Mouse (Mus musculus) limb, embryonic 11.5 days (tissue): ENCODE measurements around the gene Pick1. TPM values are rescaled to one million over a fixed set of nuclear protein-coding genes. Genes with fewer than 3 reads are reported as not detected.
A peak's percentile ranks its signal among the peaks of the same experiment; 100 is the strongest.
"Not testable (repeated sequence)": the region's sequence is repeated elsewhere in the genome, so short reads cannot be mapped to it uniquely, and the experiment has no call there.

ENCODE experiments used
- ATAC-seq: fragments of 200-750 bp; cut with Nextera tagmentation; 2 replicates; pipeline ENCODE4 v1.8.0; 2017; ENCODE audit warnings: low read depth; ENCODE audit not compliant: insufficient number of reproducible peaks, low FRiP score, low TSS enrichment
- DNase-seq: peaks from one replicate; pipeline ENCODE4 v3.0.0-alpha.2; 2015; ENCODE audit warnings: low spot score
- H3K27ac ChIP-seq: fragments of 300-500 bp; sonication (generic); replicated peaks from 2 replicates; pipeline ENCODE4 v1.5.1; 2014; ENCODE audit warnings: low read depth, mild to moderate bottlenecking, low read length
- H3K27me3 ChIP-seq: fragments of 300-500 bp; sonication (generic); 2 replicates; pipeline ENCODE4 v1.6.1; 2014; ENCODE audit warnings: mild to moderate bottlenecking, low read length, mixed read lengths; ENCODE audit not compliant: control insufficient read depth, insufficient read depth
- H3K36me3 ChIP-seq: fragments of 300-500 bp; sonication (generic); 2 replicates; pipeline ENCODE4 v1.6.1; 2014; ENCODE audit warnings: mild to moderate bottlenecking, low read length, moderate library complexity, mixed read lengths; ENCODE audit not compliant: control insufficient read depth, insufficient read depth
- H3K4me1 ChIP-seq: fragments of 300-500 bp; sonication (generic); 2 replicates; pipeline ENCODE4 v1.6.1; 2014; ENCODE audit warnings: low read length, mixed read lengths; ENCODE audit not compliant: control insufficient read depth, insufficient read depth
- H3K4me2 ChIP-seq: fragments of 300-500 bp; sonication (generic); 2 replicates; pipeline ENCODE4 v1.6.1; 2014; ENCODE audit warnings: low read depth, mild to moderate bottlenecking, moderate library complexity; ENCODE audit not compliant: severe bottlenecking
- H3K4me3 ChIP-seq: fragments of 300-500 bp; sonication (generic); 2 replicates; pipeline ENCODE4 v1.5.1; 2014; ENCODE audit warnings: low read depth, low read length
- H3K9ac ChIP-seq: fragments of 300-500 bp; sonication (generic); 2 replicates; pipeline ENCODE4 v1.6.1; 2014; ENCODE audit warnings: mild to moderate bottlenecking, low read length
- H3K9me3 ChIP-seq: fragments of 300-500 bp; sonication (generic); 2 replicates; pipeline ENCODE4 v1.6.1; 2016; ENCODE audit warnings: low read length; ENCODE audit not compliant: control insufficient read depth
- WGBS: fragments of 180-500 bp; shearing (Covaris S2); extraction: QIAGEN DNeasy Blood & Tissue Kit; methylation state at CpG from one replicate; pipeline ENCODE4 v1.1.7; 2014; 5-methylcytosine and 5-hydroxymethylcytosine counted together
- polyA plus RNA-seq: library from polyadenylated mRNA; unstranded; fragments of >200 nt; fragmentation: Nextera tagmentation; extraction: Ambion mirVana; gene quantifications from 2 replicates; pipeline ENCODE4 v1.2.1, GENCODE M21; 2014

The Pick1 gene
- polyA plus RNA-seq, 1 experiment from 2014 or later = 23.6 TPM

- ATAC-seq (no peak), DNase-seq (no peak)
- H3K4me2 ChIP-seq = no peak overlapping the region
- H3K27ac ChIP-seq = no peak overlapping the region
- H3K27me3 ChIP-seq = no peaks in the 10 kb centered on the region
- WGBS = 87% methylated on average over 6 of the region's 6 CpGs
- no peaks in the 10 kb centered on the region for H3K4me1 ChIP-seq
- no peak overlapping the region for H3K9ac ChIP-seq
- no peak overlapping the region for H3K4me3 ChIP-seq
- H3K9me3 ChIP-seq = no peaks in the 10 kb centered on the region
- H3K36me3 ChIP-seq = no peaks in the 10 kb centered on the region
Observed at GRCm38 (mm10) chr15:79213591-79213990, 15.4 kb upstream of the Pick1 start.

DNA sequence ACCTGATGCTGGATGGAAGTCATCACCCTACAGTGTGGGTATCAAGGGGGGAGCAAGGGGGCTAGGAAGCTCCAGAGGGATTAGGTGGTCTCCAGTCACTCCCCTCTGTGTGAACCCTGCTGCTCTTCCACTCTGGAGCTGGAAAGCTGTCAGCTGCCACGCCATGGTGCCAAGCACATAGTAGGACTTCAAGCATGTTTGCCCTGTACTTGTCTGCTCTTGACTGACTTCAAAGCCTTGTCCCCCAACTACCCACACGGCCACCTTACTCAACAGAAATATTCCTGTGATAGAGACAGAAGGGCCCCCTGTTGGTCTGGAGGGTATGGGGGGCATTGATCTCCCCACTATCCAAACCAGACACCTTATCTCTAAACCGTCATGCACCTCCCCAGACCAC lies 12.8 kb upstream of the Pick1 start:
- WGBS = 55% methylated on average over 3 of the region's 3 CpGs
- no peak for ATAC-seq

DNA sequence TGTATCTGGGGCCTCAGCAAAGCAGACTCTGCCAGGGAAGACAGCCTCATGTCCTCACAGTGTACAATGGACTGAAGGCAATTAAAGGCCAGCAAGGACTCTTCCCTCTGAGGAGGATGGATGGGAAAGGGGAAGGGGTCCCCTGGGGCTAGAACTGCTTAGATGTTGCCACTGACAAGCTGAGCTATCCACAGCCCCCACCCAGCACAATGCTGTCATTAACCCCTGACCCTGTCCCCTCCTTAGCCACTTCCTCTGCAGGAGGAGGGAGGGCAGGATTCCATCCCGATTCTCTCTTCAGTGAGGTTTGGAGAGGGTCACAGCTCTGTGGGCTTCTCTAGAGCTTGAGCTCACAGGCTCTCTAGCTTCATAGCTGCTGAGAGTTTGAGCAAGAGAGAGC lies 9.4 kb upstream of the Pick1 start:
- H3K4me3 ChIP-seq = no peak overlapping the region
- no peak for DNase-seq
- H3K4me2 ChIP-seq = no peak overlapping the region
- H3K9me3 ChIP-seq = no peaks in the 10 kb centered on the region
- H3K27me3 ChIP-seq = no peaks in the 10 kb centered on the region
- ATAC-seq = no peak
- no peak overlapping the region for H3K27ac ChIP-seq
- 5% methylated on average over 1 of the region's 1 CpGs for WGBS
- 0 out of 2 replicates have a peak, but pooled peaks cover 4% of the 10 kb centered on the region for H3K4me1 ChIP-seq
- no peaks in the 10 kb centered on the region for H3K36me3 ChIP-seq
- H3K9ac ChIP-seq = no peak overlapping the region

More for the DNA sequence above, 12.8 kb upstream of the Pick1 start:
- no peak for DNase-seq
- no peaks in the 10 kb centered on the region for H3K36me3 ChIP-seq
- H3K27me3 ChIP-seq = no peaks in the 10 kb centered on the region
- no peaks in the 10 kb centered on the region for H3K9me3 ChIP-seq
- H3K4me1 ChIP-seq = no peaks in the 10 kb centered on the region
- no peak overlapping the region for H3K4me2 ChIP-seq
- no peak overlapping the region for H3K27ac ChIP-seq
- no peak overlapping the region for H3K4me3 ChIP-seq
- H3K9ac ChIP-seq = no peak overlapping the region

GRCm38 (mm10) chr15:79223641-79224040 lies 5.3 kb upstream of the Pick1 start:
- no peak overlapping the region for H3K27ac ChIP-seq
- H3K36me3 ChIP-seq = no peaks in the 10 kb centered on the region
- no peak overlapping the region for H3K4me2 ChIP-seq
- no peak for DNase-seq
- H3K27me3 ChIP-seq = no peaks in the 10 kb centered on the region
- H3K9me3 ChIP-seq = no peaks in the 10 kb centered on the region
- 8% methylated on average over 5 of the region's 5 CpGs for WGBS
- ATAC-seq = no peak
- no peak overlapping the region for H3K9ac ChIP-seq
- H3K4me1 ChIP-seq = peaks cover 7% of the 10 kb centered on the region
- no peak overlapping the region for H3K4me3 ChIP-seq

DNA sequence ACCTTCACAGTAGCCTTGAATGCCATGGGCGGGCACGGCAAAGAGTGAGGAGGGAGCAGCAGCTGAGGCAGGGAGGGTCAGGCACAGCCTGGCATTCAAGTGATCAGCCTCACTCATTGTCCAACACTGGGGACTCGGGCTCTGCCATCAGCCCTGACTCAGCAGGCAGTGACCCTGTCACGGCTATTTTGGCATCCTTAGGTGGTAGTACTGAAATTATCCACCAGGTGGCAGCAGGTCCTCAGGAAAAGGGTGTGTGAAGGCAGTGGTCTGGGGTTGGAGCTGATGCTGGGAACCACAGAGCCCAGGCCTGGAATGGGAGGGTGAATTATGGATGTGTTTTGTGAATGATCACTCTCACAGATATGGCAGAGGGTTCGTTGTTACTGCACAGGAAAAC lies 4.3 kb upstream of the Pick1 start:
- Histone ChIP-seq H3K9me3 (no peaks in the 10 kb centered on the region), H3K4me1 (peaks cover 11% of the 10 kb centered on the region), H3K9ac (no peak overlapping the region), H3K27me3 (no peaks in the 10 kb centered on the region), H3K27ac (no peak overlapping the region), H3K4me2 (no peak overlapping the region), H3K4me3 (no peak overlapping the region), H3K36me3 (no peaks in the 10 kb centered on the region)
- 12% methylated on average over 5 of the region's 5 CpGs for WGBS
- DNase-seq (peak; percentile 94), ATAC-seq (peak; percentile 51)

DNA sequence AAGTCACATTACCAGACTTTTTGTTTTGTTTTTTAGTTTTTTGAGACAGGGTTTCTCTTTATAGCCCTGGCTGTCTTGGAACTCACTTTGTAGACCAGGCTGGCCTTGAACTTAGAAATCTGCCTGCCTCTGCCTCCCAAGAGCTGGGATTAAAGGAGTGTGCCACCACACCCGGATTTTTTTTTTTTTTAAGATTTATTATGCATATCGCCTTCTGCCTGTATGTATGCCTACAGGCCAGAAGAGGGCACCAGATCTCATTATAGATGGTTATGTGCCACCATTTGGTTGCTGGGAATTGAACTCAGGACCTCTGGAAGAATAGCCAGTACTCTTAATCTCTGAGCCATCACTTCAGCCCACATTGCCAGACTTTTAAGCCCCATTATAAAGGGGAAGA lies 3.2 kb upstream of the Pick1 start:
- H3K4me3 ChIP-seq, H3K4me2 ChIP-seq, H3K27ac ChIP-seq, H3K9me3 ChIP-seq, ATAC-seq, H3K9ac ChIP-seq, DNase-seq, H3K27me3 ChIP-seq, H3K36me3 ChIP-seq: not testable (repeated sequence)
- peaks cover 15% of the 10 kb centered on the region for H3K4me1 ChIP-seq
- 69% methylated on average over 2 of the region's 2 CpGs for WGBS

GRCm38 (mm10) chr15:79235268-79235667 lies 6.3 kb downstream of the Pick1 start:
- H3K27me3 ChIP-seq = no peaks in the 10 kb centered on the region
- no peak overlapping the region for H3K4me2 ChIP-seq
- H3K4me1 ChIP-seq = no peaks in the 10 kb centered on the region
- ATAC-seq (no peak), DNase-seq (no peak)
- WGBS = 95% methylated on average over 9 of the region's 9 CpGs
- H3K36me3 ChIP-seq = peaks cover 6% of the 10 kb centered on the region
- H3K9me3 ChIP-seq = no peaks in the 10 kb centered on the region
- H3K9ac ChIP-seq = no peak overlapping the region
- H3K27ac ChIP-seq = no peak overlapping the region
- H3K4me3 ChIP-seq = no peak overlapping the region

GRCm38 (mm10) chr15:79238036-79238435 lies 9.1 kb downstream of the Pick1 start:
- DNase-seq (no peak), ATAC-seq (no peak)
- no peaks in the 10 kb centered on the region for H3K27me3 ChIP-seq
- H3K9ac ChIP-seq = no peak overlapping the region
- H3K4me2 ChIP-seq = no peak overlapping the region
- no peaks in the 10 kb centered on the region for H3K9me3 ChIP-seq
- peaks cover 14% of the 10 kb centered on the region for H3K36me3 ChIP-seq
- 93% methylated on average over 6 of the region's 6 CpGs for WGBS
- no peaks in the 10 kb centered on the region for H3K4me1 ChIP-seq
- H3K27ac ChIP-seq = no peak overlapping the region
- H3K4me3 ChIP-seq = no peak overlapping the region

GRCm38 (mm10) chr15:79242574-79243233 lies 13.7 kb downstream of the Pick1 start:
- Histone ChIP-seq H3K36me3 (peaks cover 16% of the 10 kb centered on the region; the same call in 1 of the 2 replicates), H3K4me3 (no peak overlapping the region), H3K9me3 (no peaks in the 10 kb centered on the region), H3K27me3 (no peaks in the 10 kb centered on the region), H3K4me1 (0 out of 2 replicates have a peak, but pooled peaks cover 2% of the 10 kb centered on the region), H3K27ac (no peak overlapping the region), H3K4me2 (no peak overlapping the region), H3K9ac (no peak overlapping the region)
- ATAC-seq (peak; percentile 11; the same call in 1 of the 2 replicates), DNase-seq (no peak)
- WGBS = 80% methylated on average over 13 of the region's 13 CpGs
